Mouse (Mus musculus): Measurements from ENCODE around the gene Pgbd5. TPM values are rescaled to one million over a fixed set of nuclear protein-coding genes. Genes with fewer than 3 reads are reported as not detected.

The Pgbd5 gene
- 1.9 and 2.4 TPM in 2 replicates for polyA plus RNA-seq (2014; fragmentation: Nextera tagmentation; extraction: Ambion mirVana)

GRCm38 (mm10) chr8:124439558-124439957 is at the start of gene Pgbd5:
Pgbd5 (minus strand) TSS chr8:124439658.
- WGBS (ENCODE audit: insufficient replicate concordance): 79% methylated on average over 6 of the region's 6 CpGs
- Histone ChIP-seq H3K9me3 (replicated peaks; ENCODE audit: control insufficient read depth, low read length) (no peaks in the 10 kb centered on the region), H3K9ac (ENCODE audit: low read depth, low read length) (no peak within 1 kb of the TSS), H3K27me3 (ENCODE audit: control insufficient read depth, insufficient read depth, low read length) (no peaks in the 10 kb centered on the region), H3K4me2 (no peak within 1 kb of the TSS), H3K4me1 (ENCODE audit: control insufficient read depth, insufficient read depth, low read length) (no peaks in the 10 kb centered on the region), H3K36me3 (ENCODE audit: control insufficient read depth, insufficient read depth, low read length) (no peaks in the 10 kb centered on the region), H3K4me3 (ENCODE audit: low read depth, low read length) (no peak within 1 kb of the TSS), H3K27ac (ENCODE audit: low read depth, low read length) (no peak within 1 kb of the TSS)
- no peak for ATAC-seq (replicated peaks; ENCODE audit: insufficient number of reproducible peaks, low FRiP score, low TSS enrichment)

- H3K4me3 ChIP-seq (ENCODE audit: low read depth, low read length): no peak overlapping the region
- WGBS (ENCODE audit: insufficient replicate concordance): 68% methylated on average over 7 of the region's 7 CpGs
Observed at GRCm38 (mm10) chr8:124483356-124484115, 44.1 kb upstream of the Pgbd5 start.

GRCm38 (mm10) chr8:124482790-124483189 is 43.3 kb upstream of the Pgbd5 start:
- ATAC-seq (replicated peaks; ENCODE audit: insufficient number of reproducible peaks, low FRiP score, low TSS enrichment): no peak

More at GRCm38 (mm10) chr8:124483356-124484115, 44.1 kb upstream of the Pgbd5 start:
- ATAC-seq (replicated peaks; ENCODE audit: insufficient number of reproducible peaks, low FRiP score, low TSS enrichment): no peak
- H3K27ac ChIP-seq (ENCODE audit: low read depth, low read length): no peak overlapping the region
- H3K4me1 ChIP-seq (ENCODE audit: control insufficient read depth, insufficient read depth, low read length): no peaks in the 10 kb centered on the region
- H3K9me3 ChIP-seq (replicated peaks; ENCODE audit: control insufficient read depth, low read length): no peaks in the 10 kb centered on the region
- no peaks in the 10 kb centered on the region for H3K27me3 ChIP-seq (ENCODE audit: control insufficient read depth, insufficient read depth, low read length)
- H3K9ac ChIP-seq (ENCODE audit: low read depth, low read length): no peak overlapping the region
- H3K36me3 ChIP-seq (ENCODE audit: control insufficient read depth, insufficient read depth, low read length): no peaks in the 10 kb centered on the region
- no peak overlapping the region for H3K4me2 ChIP-seq

GRCm38 (mm10) chr8:124480321-124480720 is 40.9 kb upstream of the Pgbd5 start:
- no peaks in the 10 kb centered on the region for H3K36me3 ChIP-seq (ENCODE audit: control insufficient read depth, insufficient read depth, low read length)
- H3K27ac ChIP-seq (ENCODE audit: low read depth, low read length): no peak overlapping the region
- WGBS (ENCODE audit: insufficient replicate concordance): 67% methylated on average over 8 of the region's 8 CpGs
- no peak for ATAC-seq (replicated peaks; ENCODE audit: insufficient number of reproducible peaks, low FRiP score, low TSS enrichment)
- H3K4me2 ChIP-seq: no peak overlapping the region
- H3K4me3 ChIP-seq (ENCODE audit: low read depth, low read length): no peak overlapping the region
- no peaks in the 10 kb centered on the region for H3K9me3 ChIP-seq (replicated peaks; ENCODE audit: control insufficient read depth, low read length)
- no peaks in the 10 kb centered on the region for H3K27me3 ChIP-seq (ENCODE audit: control insufficient read depth, insufficient read depth, low read length)
- H3K9ac ChIP-seq (ENCODE audit: low read depth, low read length): no peak overlapping the region
- no peaks in the 10 kb centered on the region for H3K4me1 ChIP-seq (ENCODE audit: control insufficient read depth, insufficient read depth, low read length)

More at GRCm38 (mm10) chr8:124482790-124483189, 43.3 kb upstream of the Pgbd5 start:
- H3K9ac ChIP-seq (ENCODE audit: low read depth, low read length): no peak overlapping the region
- no peaks in the 10 kb centered on the region for H3K27me3 ChIP-seq (ENCODE audit: control insufficient read depth, insufficient read depth, low read length)
- no peaks in the 10 kb centered on the region for H3K4me1 ChIP-seq (ENCODE audit: control insufficient read depth, insufficient read depth, low read length)
- no peak overlapping the region for H3K4me2 ChIP-seq
- no peak overlapping the region for H3K4me3 ChIP-seq (ENCODE audit: low read depth, low read length)
- WGBS (ENCODE audit: insufficient replicate concordance): 75% methylated on average over 2 of the region's 2 CpGs
- no peak overlapping the region for H3K27ac ChIP-seq (ENCODE audit: low read depth, low read length)
- H3K9me3 ChIP-seq (replicated peaks; ENCODE audit: control insufficient read depth, low read length): no peaks in the 10 kb centered on the region
- no peaks in the 10 kb centered on the region for H3K36me3 ChIP-seq (ENCODE audit: control insufficient read depth, insufficient read depth, low read length)

- H3K27me3 ChIP-seq (ENCODE audit: control insufficient read depth, insufficient read depth, low read length): no peaks in the 10 kb centered on the region
- H3K9me3 ChIP-seq (replicated peaks; ENCODE audit: control insufficient read depth, low read length): no peaks in the 10 kb centered on the region
- ATAC-seq (replicated peaks; ENCODE audit: insufficient number of reproducible peaks, low FRiP score, low TSS enrichment): no peak
- H3K4me2 ChIP-seq: no peak overlapping the region
- 75% methylated on average over 3 of the region's 3 CpGs for WGBS (ENCODE audit: insufficient replicate concordance)
- no peaks in the 10 kb centered on the region for H3K36me3 ChIP-seq (ENCODE audit: control insufficient read depth, insufficient read depth, low read length)
- no peaks in the 10 kb centered on the region for H3K4me1 ChIP-seq (ENCODE audit: control insufficient read depth, insufficient read depth, low read length)
- no peak overlapping the region for H3K4me3 ChIP-seq (ENCODE audit: low read depth, low read length)
- no peak overlapping the region for H3K9ac ChIP-seq (ENCODE audit: low read depth, low read length)
- H3K27ac ChIP-seq (ENCODE audit: low read depth, low read length): no peak overlapping the region
Observed at GRCm38 (mm10) chr8:124479251-124479650, 39.8 kb upstream of the Pgbd5 start.

- Histone ChIP-seq H3K36me3 (ENCODE audit: control insufficient read depth, insufficient read depth, low read length) (no peaks in the 10 kb centered on the region), H3K4me3 (ENCODE audit: low read depth, low read length) (no peak overlapping the region), H3K27me3 (ENCODE audit: control insufficient read depth, insufficient read depth, low read length) (no peaks in the 10 kb centered on the region), H3K9ac (ENCODE audit: low read depth, low read length) (no peak overlapping the region), H3K27ac (ENCODE audit: low read depth, low read length) (no peak overlapping the region), H3K4me1 (ENCODE audit: control insufficient read depth, insufficient read depth, low read length) (no peaks in the 10 kb centered on the region), H3K9me3 (replicated peaks; ENCODE audit: control insufficient read depth, low read length) (no peaks in the 10 kb centered on the region), H3K4me2 (no peak overlapping the region)
- 67% methylated on average over 9 of the region's 9 CpGs for WGBS (ENCODE audit: insufficient replicate concordance)
- no peak for ATAC-seq (replicated peaks; ENCODE audit: insufficient number of reproducible peaks, low FRiP score, low TSS enrichment)
Observed at GRCm38 (mm10) chr8:124476701-124477100, 37.2 kb upstream of the Pgbd5 start.

GRCm38 (mm10) chr8:124475690-124476089 is 36.2 kb upstream of the Pgbd5 start:
- H3K27ac ChIP-seq (ENCODE audit: low read depth, low read length): no peak overlapping the region
- H3K4me2 ChIP-seq: no peak overlapping the region
- WGBS (ENCODE audit: insufficient replicate concordance): 72% methylated on average over 5 of the region's 5 CpGs
- no peak for ATAC-seq (replicated peaks; ENCODE audit: insufficient number of reproducible peaks, low FRiP score, low TSS enrichment)
- H3K9ac ChIP-seq (ENCODE audit: low read depth, low read length): no peak overlapping the region
- no peaks in the 10 kb centered on the region for H3K9me3 ChIP-seq (replicated peaks; ENCODE audit: control insufficient read depth, low read length)
- H3K4me1 ChIP-seq (ENCODE audit: control insufficient read depth, insufficient read depth, low read length): no peaks in the 10 kb centered on the region
- no peak overlapping the region for H3K4me3 ChIP-seq (ENCODE audit: low read depth, low read length)
- no peaks in the 10 kb centered on the region for H3K27me3 ChIP-seq (ENCODE audit: control insufficient read depth, insufficient read depth, low read length)
- H3K36me3 ChIP-seq (ENCODE audit: control insufficient read depth, insufficient read depth, low read length): no peaks in the 10 kb centered on the region

GRCm38 (mm10) chr8:124464641-124465040 is 25.2 kb upstream of the Pgbd5 start:
- no peak for ATAC-seq (replicated peaks; ENCODE audit: insufficient number of reproducible peaks, low FRiP score, low TSS enrichment)
- Histone ChIP-seq H3K9ac (ENCODE audit: low read depth, low read length) (no peak overlapping the region), H3K27ac (ENCODE audit: low read depth, low read length) (no peak overlapping the region), H3K4me1 (ENCODE audit: control insufficient read depth, insufficient read depth, low read length) (0 out of 2 replicates have a peak, but pooled peaks cover 3% of the 10 kb centered on the region), H3K27me3 (ENCODE audit: control insufficient read depth, insufficient read depth, low read length) (peaks cover 2% of the 10 kb centered on the region; the same call in 1 of the 2 replicates), H3K36me3 (ENCODE audit: control insufficient read depth, insufficient read depth, low read length) (no peaks in the 10 kb centered on the region), H3K9me3 (replicated peaks; ENCODE audit: control insufficient read depth, low read length) (no peaks in the 10 kb centered on the region), H3K4me3 (ENCODE audit: low read depth, low read length) (no peak overlapping the region), H3K4me2 (no peak overlapping the region)
- 59% methylated on average over 2 of the region's 2 CpGs for WGBS (ENCODE audit: insufficient replicate concordance)

- no peak for ATAC-seq (replicated peaks; ENCODE audit: insufficient number of reproducible peaks, low FRiP score, low TSS enrichment)
- H3K4me1 ChIP-seq (ENCODE audit: control insufficient read depth, insufficient read depth, low read length): 0 out of 2 replicates have a peak, but pooled peaks cover 3% of the 10 kb centered on the region
- H3K4me3 ChIP-seq (ENCODE audit: low read depth, low read length): no peak overlapping the region
- no peaks in the 10 kb centered on the region for H3K36me3 ChIP-seq (ENCODE audit: control insufficient read depth, insufficient read depth, low read length)
- H3K9me3 ChIP-seq (replicated peaks; ENCODE audit: control insufficient read depth, low read length): no peaks in the 10 kb centered on the region
- H3K27ac ChIP-seq (ENCODE audit: low read depth, low read length): no peak overlapping the region
- H3K4me2 ChIP-seq: no peak overlapping the region
- H3K9ac ChIP-seq (ENCODE audit: low read depth, low read length): no peak overlapping the region
- H3K27me3 ChIP-seq (ENCODE audit: control insufficient read depth, insufficient read depth, low read length): peaks cover 3% of the 10 kb centered on the region; the same call in 1 of the 2 replicates
- WGBS (ENCODE audit: insufficient replicate concordance): 32% methylated on average over 4 of the region's 4 CpGs
Observed at GRCm38 (mm10) chr8:124463111-124463510, 23.7 kb upstream of the Pgbd5 start.
